Mouse (Mus musculus): ENCODE data around the gene Rabl2.

The Rabl2 gene

GRCm38 (mm10) chr15:89591723-89592455 lies at the start of gene Rabl2:
Rabl2 (minus strand) TSS chr15:89591923.
- peak; percentile 83 to 85 for DNase-seq (ENCODE audit: low spot score in 2 of 2)

GRCm38 (mm10) chr15:89623626-89623959 lies 31.9 kb upstream of the Rabl2 start:
- DNase-seq (ENCODE audit: low spot score in 2 of 2): peak; percentile 81 to 89

- DNase-seq (ENCODE audit: low spot score in 2 of 2): peak in 1 of 2 experiments; percentile 7
These were observed 31.4 kb upstream of the Rabl2 start for GRCm38 (mm10) chr15:89622959-89623625.

- DNase-seq (ENCODE audit: low spot score in 2 of 2): peak; percentile 64 to 75
These were observed 30.7 kb upstream of the Rabl2 start for GRCm38 (mm10) chr15:89622312-89622958.

- no peak for DNase-seq (ENCODE audit: low spot score in 2 of 2)
These were observed 16.2 kb upstream of the Rabl2 start for GRCm38 (mm10) chr15:89607888-89608287.

- no peak for DNase-seq (ENCODE audit: low spot score in 2 of 2)
These were observed 15.8 kb upstream of the Rabl2 start for GRCm38 (mm10) chr15:89607480-89607879.

- no peak for DNase-seq (ENCODE audit: low spot score in 2 of 2)
These were observed 14.3 kb upstream of the Rabl2 start for GRCm38 (mm10) chr15:89605822-89606570.

- no peak for DNase-seq (ENCODE audit: low spot score in 2 of 2)
These were observed 825 bp upstream of the Rabl2 start for GRCm38 (mm10) chr15:89592548-89592947.

GRCm38 (mm10) chr15:89591317-89591716 lies 406 bp downstream of the Rabl2 start:
- DNase-seq (ENCODE audit: low spot score in 2 of 2): peak in 1 of 2 experiments; percentile 44

- DNase-seq (ENCODE audit: low spot score in 2 of 2): no peak
These were observed 2.6 kb downstream of the Rabl2 start for GRCm38 (mm10) chr15:89589146-89589545.

GRCm38 (mm10) chr15:89585631-89586030 lies 6.1 kb downstream of the Rabl2 start:
- DNase-seq (ENCODE audit: low spot score in 2 of 2): no peak

- no peak for DNase-seq (ENCODE audit: low spot score in 2 of 2)
These were observed 6.6 kb downstream of the Rabl2 start for GRCm38 (mm10) chr15:89585101-89585500.

GRCm38 (mm10) chr15:89582494-89582893 lies 9.2 kb downstream of the Rabl2 start:
- DNase-seq (ENCODE audit: low spot score in 2 of 2): no peak

- DNase-seq (ENCODE audit: low spot score in 2 of 2): no peak
These were observed 19.6 kb downstream of the Rabl2 start for GRCm38 (mm10) chr15:89572147-89572546.

- DNase-seq (ENCODE audit: low spot score in 2 of 2): no peak
These were observed 23.6 kb downstream of the Rabl2 start, which contains the start of gene Acr for GRCm38 (mm10) chr15:89568114-89568513. Acr (plus strand) TSS chr15:89568326.

- no peak for DNase-seq (ENCODE audit: low spot score in 2 of 2)
These were observed 32.5 kb downstream of the Rabl2 start for GRCm38 (mm10) chr15:89559202-89559731.

- DNase-seq (ENCODE audit: low spot score in 2 of 2): no peak
These were observed 33.7 kb downstream of the Rabl2 start for GRCm38 (mm10) chr15:89557996-89558390.

- no peak for DNase-seq (ENCODE audit: low spot score in 2 of 2)
These were observed 34.3 kb downstream of the Rabl2 start for GRCm38 (mm10) chr15:89557179-89557995.

- no peak for DNase-seq (ENCODE audit: low spot score in 2 of 2)
These were observed 35.1 kb downstream of the Rabl2 start for GRCm38 (mm10) chr15:89556401-89557178.

GRCm38 (mm10) chr15:89555591-89555990 lies 36.1 kb downstream of the Rabl2 start:
- DNase-seq (ENCODE audit: low spot score in 2 of 2): no peak
